Comparison of ENCODE assay signal across 16 mouse cellular contexts in genomic region chr3:100935521-100935920, GRCm38 (mm10).
"Had no signal": no experiment of that assay in that cellular context is flagged by ENCODE, and none has a peak within 500 bp of the region (broad histone marks: within the 10 kb centered on the region; RNA-seq: fewer than 3 reads in every experiment).

No protein-coding gene starts in this region.

- H3K9ac ChIP-seq: neural tube, embryonic 13.5 days; neural tube, embryonic 15.5 days; stomach, embryonic 15.5 days had no signal

- H3K9me3 ChIP-seq: neural tube, embryonic 13.5 days; neural tube, embryonic 15.5 days; stomach, embryonic 15.5 days had no signal

- H3K27ac ChIP-seq: neural tube, embryonic 13.5 days; neural tube, embryonic 15.5 days; stomach, embryonic 15.5 days; stomach, postnatal 0 days had no signal

- H3K4me1 ChIP-seq: neural tube, embryonic 13.5 days; neural tube, embryonic 15.5 days; stomach, embryonic 15.5 days had no signal

- H3K4me3 ChIP-seq: neural tube, embryonic 13.5 days; neural tube, embryonic 15.5 days; stomach, embryonic 15.5 days had no signal

- DNase-seq: retina, postnatal 1 day; right cerebral cortex, adult 18-20 months; right cerebral cortex, postnatal 14 days; right cerebral cortex, postnatal 25 days; right cerebral cortex, postnatal 4 days; spleen, adult 18-20 months; thymus, adult 18-20 months; thymus, adult 2 months; thymus, postnatal 14 days; thymus, postnatal 25 days; thymus, postnatal 36 days; thymus, postnatal 4 days had no signal

- H3K27me3 ChIP-seq: neural tube, embryonic 13.5 days; neural tube, embryonic 15.5 days; stomach, embryonic 15.5 days had no signal

- H3K4me2 ChIP-seq: neural tube, embryonic 13.5 days; neural tube, embryonic 15.5 days; stomach, embryonic 15.5 days had no signal
